Mouse (Mus musculus) thymus, adult 2 months (tissue): ENCODE results near the gene Tmem232. TPM values are rescaled to one million over a fixed set of nuclear protein-coding genes. Genes with fewer than 3 reads are reported as not detected.
"Not testable (repeated sequence)": the region's sequence is repeated elsewhere in the genome, so short reads cannot be mapped to it uniquely, and the experiment has no call there.

Experiments used
- DNase-seq: peaks from one replicate; pipeline ENCODE4 v3.0.0; 2021
- H3K27ac ChIP-seq: fragments of 200-500 bp; 2 replicates; pipeline ENCODE4 v1.5.1; 2012; ENCODE audit warnings: low read length, control low read depth; ENCODE audit not compliant: control insufficient read depth, insufficient read depth
- H3K27me3 ChIP-seq: fragments of 200-500 bp; 2 replicates; pipeline ENCODE4 v1.6.1; 2012; ENCODE audit warnings: mild to moderate bottlenecking, low read length, moderate library complexity, mixed read lengths; ENCODE audit not compliant: control insufficient read depth, insufficient read depth
- H3K36me3 ChIP-seq: fragments of 200-500 bp; 2 replicates; pipeline ENCODE4 v1.6.1; 2012; ENCODE audit warnings: mild to moderate bottlenecking, low read length, moderate library complexity; ENCODE audit not compliant: control insufficient read depth, insufficient read depth
- H3K4me1 ChIP-seq: fragments of 200-500 bp; replicated peaks from 2 replicates; pipeline ENCODE4 v1.6.1; 2012; ENCODE audit warnings: low read length; ENCODE audit not compliant: control insufficient read depth, insufficient read depth
- H3K4me3 ChIP-seq: fragments of 200-500 bp; 2 replicates; pipeline ENCODE4 v1.5.1; 2012; ENCODE audit warnings: mild to moderate bottlenecking, low read length, control low read depth, moderate library complexity; ENCODE audit not compliant: control insufficient read depth, insufficient read depth
- CTCF ChIP-seq: fragments of 200-500 bp; IDR thresholded peaks from 2 replicates; pipeline ENCODE4 v1.5.1; 2012; ENCODE audit warnings: mild to moderate bottlenecking, control low read depth, low read length, moderate library complexity, borderline replicate concordance; ENCODE audit not compliant: control insufficient read depth, poor library complexity, insufficient read depth; ENCODE audit errors: extremely low read depth
- POLR2A ChIP-seq: fragments of 200-500 bp; IDR thresholded peaks from 2 replicates; pipeline ENCODE4 v1.6.1; 2012; ENCODE audit warnings: mild to moderate bottlenecking, low read length, control low read depth, moderate library complexity; ENCODE audit not compliant: control insufficient read depth, poor library complexity, insufficient read depth; ENCODE audit errors: extremely low read depth
- WGBS: fragments of 180-500 bp; shearing (Covaris S2); methylation state at CpG from one replicate; pipeline ENCODE4 v1.1.7; 2018; 5-methylcytosine and 5-hydroxymethylcytosine counted together
- polyA plus RNA-seq: library from polyadenylated mRNA; depleted of rRNA; stranded (reverse); fragments of >200 nt; gene quantifications from 2 replicates; pipeline ENCODE4 v1.2.3, GENCODE M21; 2012

Gene Tmem232
- polyA plus RNA-seq, 1 experiment, result not detected

GRCm38 (mm10) chr17:65476747-65477146 lies 63.8 kb downstream of the Tmem232 start:
- DNase-seq, result no peak
- 93% methylated on average over 10 of the region's 10 CpGs for WGBS
- Histone ChIP-seq H3K27me3 (no peaks in the 10 kb centered on the region), H3K4me1 (no peaks in the 10 kb centered on the region), H3K36me3 (no peaks in the 10 kb centered on the region), H3K27ac (no peak overlapping the region), H3K4me3 (no peak overlapping the region)
- TF ChIP-seq CTCF, result no peak
- TF ChIP-seq POLR2A, result no peak

GRCm38 (mm10) chr17:65450818-65451217 lies 89.8 kb downstream of the Tmem232 start:
- no peaks in the 10 kb centered on the region for H3K36me3 ChIP-seq
- H3K4me3 ChIP-seq, result no peak overlapping the region
- no peak overlapping the region for H3K27ac ChIP-seq
- no peak for DNase-seq
- no peaks in the 10 kb centered on the region for H3K27me3 ChIP-seq
- TF ChIP-seq CTCF (no peak), POLR2A (no peak)
- H3K4me1 ChIP-seq, result no peaks in the 10 kb centered on the region

GRCm38 (mm10) chr17:65437906-65438305 lies 102.7 kb downstream of the Tmem232 start:
- not testable (repeated sequence) for H3K4me1 ChIP-seq, H3K36me3 ChIP-seq, H3K27me3 ChIP-seq, H3K27ac ChIP-seq, DNase-seq, H3K4me3 ChIP-seq
- 90% methylated on average over 12 of the region's 12 CpGs for WGBS

- Histone ChIP-seq H3K27ac (no peak overlapping the region), H3K36me3 (no peaks in the 10 kb centered on the region), H3K4me3 (no peak overlapping the region), H3K4me1 (no peaks in the 10 kb centered on the region), H3K27me3 (no peaks in the 10 kb centered on the region)
- TF ChIP-seq POLR2A (no peak), CTCF (no peak)
- no peak for DNase-seq
Measured at GRCm38 (mm10) chr17:65419124-65419523, 121.5 kb downstream of the Tmem232 start.

GRCm38 (mm10) chr17:65405309-65405708 lies 135.3 kb downstream of the Tmem232 start:
- H3K4me1 ChIP-seq, result no peaks in the 10 kb centered on the region
- no peaks in the 10 kb centered on the region for H3K27me3 ChIP-seq
- H3K36me3 ChIP-seq, result no peaks in the 10 kb centered on the region
- no peak overlapping the region for H3K27ac ChIP-seq
- TF ChIP-seq CTCF (no peak), POLR2A (no peak)
- 81% methylated on average over 9 of the region's 9 CpGs for WGBS
- H3K4me3 ChIP-seq, result no peak overlapping the region
- no peak for DNase-seq

- no peaks in the 10 kb centered on the region for H3K27me3 ChIP-seq
- no peak overlapping the region for H3K4me3 ChIP-seq
- DNase-seq, result no peak
- H3K27ac ChIP-seq, result no peak overlapping the region
- WGBS, result 85% methylated on average over 1 of the region's 1 CpGs
- no peaks in the 10 kb centered on the region for H3K36me3 ChIP-seq
- TF ChIP-seq CTCF, result no peak
- TF ChIP-seq POLR2A, result no peak
- H3K4me1 ChIP-seq, result no peaks in the 10 kb centered on the region
Measured at GRCm38 (mm10) chr17:65400914-65401313, 139.7 kb downstream of the Tmem232 start.

GRCm38 (mm10) chr17:65384411-65384962 lies 156.1 kb downstream of the Tmem232 start:
- Histone ChIP-seq H3K27me3 (no peaks in the 10 kb centered on the region), H3K36me3 (no peaks in the 10 kb centered on the region), H3K27ac (no peak overlapping the region), H3K4me3 (no peak overlapping the region), H3K4me1 (no peaks in the 10 kb centered on the region)
- TF ChIP-seq POLR2A, result no peak
- DNase-seq, result no peak
- 90% methylated on average over 9 of the region's 9 CpGs for WGBS
